Mouse (Mus musculus) CH12.LX (cell line): ENCODE measurements around the gene Map2k7.
"Not testable (repeated sequence)": the region's sequence is repeated elsewhere in the genome, so short reads cannot be mapped to it uniquely, and the experiment has no call there.

Experiments
- GABPA ChIP-seq: IDR thresholded peaks from 2 replicates; pipeline ENCODE4 v1.6.1; 2012; ENCODE audit warnings: low read depth, low read length, improper control_type of control experiment, inconsistent platforms; ENCODE audit not compliant: insufficient replicate concordance
- USF2 ChIP-seq: conservative IDR thresholded peaks from 2 replicates; pipeline ENCODE4 v1.6.1; 2011; ENCODE audit warnings: low read depth, low read length, improper control_type of control experiment

DNA sequence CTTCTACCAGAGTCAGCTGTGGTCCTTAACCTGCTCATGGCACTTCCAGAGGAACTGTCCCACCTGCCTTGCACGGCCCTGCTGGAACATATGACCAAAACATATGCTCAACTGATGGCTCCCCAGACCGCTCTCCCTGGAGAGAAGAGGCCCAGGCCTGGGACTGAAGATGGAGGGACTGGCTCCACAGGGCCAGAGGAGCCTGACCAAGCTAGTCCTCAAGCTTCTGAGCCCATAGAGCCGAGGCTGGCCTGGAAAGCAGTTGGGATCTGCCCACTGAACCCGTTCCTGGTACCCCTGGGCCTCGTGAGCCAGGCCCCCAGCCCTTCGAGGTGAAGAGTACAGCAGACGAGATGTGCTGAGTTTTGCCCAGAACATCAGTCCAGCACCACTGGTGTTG is 16.9 kb downstream of the Map2k7 start:
- TF ChIP-seq GABPA, USF2: not testable (repeated sequence)
